ENCODE assay signal across 12 mouse cellular contexts in the genomic region with DNA sequence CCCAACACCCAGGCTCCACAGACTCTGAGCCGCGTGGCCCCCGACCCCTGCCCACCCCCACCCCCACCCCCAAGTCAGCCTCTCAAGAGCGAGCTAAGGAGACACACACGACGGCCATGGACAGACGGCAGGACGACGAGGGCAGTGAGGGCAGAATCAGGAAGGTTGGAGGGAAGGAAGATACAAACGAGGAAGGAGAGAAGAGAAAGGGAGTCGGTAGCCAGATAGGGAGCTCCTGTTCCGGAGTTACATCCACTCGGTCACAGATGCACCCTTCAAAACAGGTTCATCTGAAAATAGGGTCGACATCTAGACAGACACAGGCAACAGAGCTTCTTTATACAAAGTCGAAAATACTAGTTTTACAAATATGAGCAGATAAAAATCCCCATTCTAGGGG. TPM values are rescaled to one million over a fixed set of nuclear protein-coding genes. Genes with fewer than 3 reads are reported as not detected.
DNase-seq lines count a peak whose midpoint lies in the region; ATAC-seq and TF ChIP-seq lines count a peak whose summit lies in the region.
"Had no signal": no experiment of that assay in that cellular context is flagged by ENCODE, and none has a peak within 500 bp of the region (broad histone marks: within the 10 kb centered on the region; RNA-seq: fewer than 3 reads in every experiment).

No protein-coding gene starts in this region.

- DNase-seq in forebrain, embryonic 10.5 days (ENCODE audit: extremely low spot score, low spot score): no peak
- DNase-seq in midbrain, embryonic 11.5 days (ENCODE audit: low spot score, missing footprints): no peak
- peak; percentile 54 for DNase-seq in limb, embryonic 10.5 days (ENCODE audit: low spot score)
- no peak for DNase-seq in stomach, postnatal 0 days (ENCODE audit: low spot score)
- no peak for DNase-seq in layer of hippocampus, adult 11-12 months (ENCODE audit: low spot score)
- no peak for DNase-seq in cerebellum, postnatal 10 days
- DNase-seq: adrenal gland, adult 8-10 months; spleen, adult 18-20 months had no signal

- H3K36me3 ChIP-seq in forebrain, embryonic 10.5 days (replicated peaks): peaks cover 18% of the 10 kb centered on the region
- H3K36me3 ChIP-seq in forebrain, embryonic 16.5 days (ENCODE audit: control insufficient read depth, insufficient read depth): no peaks in the 10 kb centered on the region
- H3K36me3 ChIP-seq in midbrain, embryonic 12.5 days: peaks cover 9% of the 10 kb centered on the region
- 0 out of 2 replicates have a peak, but pooled peaks cover 3% of the 10 kb centered on the region for H3K36me3 ChIP-seq in midbrain, embryonic 11.5 days (ENCODE audit: control insufficient read depth, insufficient read depth, low read length)
- peaks cover 19% of the 10 kb centered on the region for H3K36me3 ChIP-seq in limb, embryonic 10.5 days
- 0 out of 2 replicates have a peak, but pooled peaks cover 2% of the 10 kb centered on the region for H3K36me3 ChIP-seq in stomach, postnatal 0 days (ENCODE audit: control insufficient read depth, insufficient read depth, low read length)

- no peak for ATAC-seq in forebrain, embryonic 16.5 days
- ATAC-seq in midbrain, embryonic 12.5 days (ENCODE audit: low FRiP score, low read depth): no peak
- ATAC-seq in midbrain, embryonic 11.5 days (ENCODE audit: low FRiP score): no peak
- no peak for ATAC-seq in stomach, postnatal 0 days (ENCODE audit: low FRiP score, low TSS enrichment)

- H3K9me3 ChIP-seq in forebrain, embryonic 10.5 days: no peaks in the 10 kb centered on the region
- no peaks in the 10 kb centered on the region for H3K9me3 ChIP-seq in forebrain, embryonic 16.5 days (ENCODE audit: control insufficient read depth, low read length)
- no peaks in the 10 kb centered on the region for H3K9me3 ChIP-seq in midbrain, embryonic 12.5 days
- no peaks in the 10 kb centered on the region for H3K9me3 ChIP-seq in midbrain, embryonic 11.5 days (ENCODE audit: control insufficient read depth, low read length)
- H3K9me3 ChIP-seq in limb, embryonic 10.5 days (replicated peaks): no peaks in the 10 kb centered on the region
- H3K9me3 ChIP-seq in stomach, postnatal 0 days (ENCODE audit: control insufficient read depth, low read length): no peaks in the 10 kb centered on the region

- no peak for TF ChIP-seq EP300 in stomach, postnatal 0 days (optimal IDR thresholded peaks at IDR 0.05)

- peaks cover 82% of the 10 kb centered on the region for H3K27me3 ChIP-seq in forebrain, embryonic 10.5 days (ENCODE audit: poor library complexity, severe bottlenecking)
- peaks cover 27% of the 10 kb centered on the region for H3K27me3 ChIP-seq in forebrain, embryonic 16.5 days (replicated peaks; ENCODE audit: control insufficient read depth, insufficient read depth, low read length)
- H3K27me3 ChIP-seq in midbrain, embryonic 12.5 days: peaks cover 62% of the 10 kb centered on the region
- peaks cover 52% of the 10 kb centered on the region for H3K27me3 ChIP-seq in midbrain, embryonic 11.5 days (ENCODE audit: control insufficient read depth, insufficient read depth, low read length)
- H3K27me3 ChIP-seq in limb, embryonic 10.5 days (ENCODE audit: low read depth, poor library complexity, severe bottlenecking): peaks cover 73% of the 10 kb centered on the region
- peaks cover 4% of the 10 kb centered on the region; the same call in 1 of the 2 replicates for H3K27me3 ChIP-seq in stomach, postnatal 0 days (ENCODE audit: control insufficient read depth, insufficient read depth, low read length)

- peaks cover 77% of the 10 kb centered on the region for H3K4me1 ChIP-seq in forebrain, embryonic 10.5 days
- H3K4me1 ChIP-seq in forebrain, embryonic 16.5 days (replicated peaks; ENCODE audit: control insufficient read depth, insufficient read depth, low read length): peaks cover 57% of the 10 kb centered on the region
- peaks cover 63% of the 10 kb centered on the region for H3K4me1 ChIP-seq in midbrain, embryonic 12.5 days
- peaks cover 62% of the 10 kb centered on the region for H3K4me1 ChIP-seq in midbrain, embryonic 11.5 days (ENCODE audit: control insufficient read depth, insufficient read depth, low read length)
- peaks cover 77% of the 10 kb centered on the region for H3K4me1 ChIP-seq in limb, embryonic 10.5 days
- H3K4me1 ChIP-seq in stomach, postnatal 0 days (replicated peaks; ENCODE audit: control insufficient read depth, insufficient read depth): peaks cover 3% of the 10 kb centered on the region

- H3K27ac ChIP-seq in forebrain, embryonic 10.5 days: no peak overlapping the region
- no peak overlapping the region for H3K27ac ChIP-seq in forebrain, embryonic 16.5 days (ENCODE audit: low read length)
- no peak overlapping the region for H3K27ac ChIP-seq in midbrain, embryonic 12.5 days (replicated peaks)
- H3K27ac ChIP-seq in midbrain, embryonic 11.5 days (ENCODE audit: low read depth, low read length): no peak overlapping the region
- no peak overlapping the region for H3K27ac ChIP-seq in limb, embryonic 10.5 days
- H3K27ac ChIP-seq in stomach, postnatal 0 days (replicated peaks): no peak overlapping the region

- H3K9ac ChIP-seq in forebrain, embryonic 16.5 days (replicated peaks; ENCODE audit: low read depth, low read length): no peak overlapping the region
- no peak overlapping the region for H3K9ac ChIP-seq in midbrain, embryonic 12.5 days (replicated peaks)
- H3K9ac ChIP-seq in midbrain, embryonic 11.5 days (ENCODE audit: low read length): no peak overlapping the region
- H3K9ac ChIP-seq in stomach, postnatal 0 days (ENCODE audit: low read length): no peak overlapping the region

- H3K4me3 ChIP-seq in forebrain, embryonic 10.5 days: peak overlapping the region; percentile 70
- H3K4me3 ChIP-seq in forebrain, embryonic 16.5 days (replicated peaks; ENCODE audit: low read length): no peak overlapping the region
- peak overlapping the region; percentile 18; the same call in 1 of the 2 replicates for H3K4me3 ChIP-seq in midbrain, embryonic 12.5 days
- H3K4me3 ChIP-seq in midbrain, embryonic 11.5 days (ENCODE audit: low read depth, low read length): no peak overlapping the region; the same call in 1 of the 2 replicates
- H3K4me3 ChIP-seq in limb, embryonic 10.5 days: peak overlapping the region; percentile 73
- no peak overlapping the region for H3K4me3 ChIP-seq in stomach, postnatal 0 days (ENCODE audit: low read depth, low read length)

- no peak for TF ChIP-seq CTCF in stomach, postnatal 0 days (IDR thresholded peaks at IDR 0.05; ENCODE audit: low read depth)

- WGBS in forebrain, embryonic 10.5 days: under 1% methylated on average over 15 of the region's 15 CpGs
- 9% methylated on average over 15 of the region's 15 CpGs for WGBS in forebrain, embryonic 16.5 days
- WGBS in midbrain, embryonic 12.5 days: 1% methylated on average over 15 of the region's 15 CpGs
- WGBS in midbrain, embryonic 11.5 days: 0% methylated on average over 15 of the region's 15 CpGs
- under 1% methylated on average over 15 of the region's 15 CpGs for WGBS in limb, embryonic 10.5 days
- WGBS in stomach, postnatal 0 days: 24% methylated on average over 15 of the region's 15 CpGs

- no peak overlapping the region for H3K4me2 ChIP-seq in forebrain, embryonic 16.5 days (ENCODE audit: low read length)
- peak overlapping the region; percentile 28; the same call in 1 of the 2 replicates for H3K4me2 ChIP-seq in midbrain, embryonic 12.5 days (replicated peaks)
- no peak overlapping the region for H3K4me2 ChIP-seq in midbrain, embryonic 11.5 days
- H3K4me2 ChIP-seq in stomach, postnatal 0 days (replicated peaks; ENCODE audit: low read depth): no peak overlapping the region

RNA-seq across cellular contexts. Expression of gene Cbx8, which starts 4.3 kb away (rescaled TPM):
- polyA plus RNA-seq in forebrain, embryonic 10.5 days (2016; fragmentation: Nextera tagmentation; extraction: Ambion mirVana): 9.5 and 11.3 TPM in 2 replicates
- 12.3 and 13.4 TPM in 2 replicates for polyA plus RNA-seq in forebrain, embryonic 16.5 days (2015; fragmentation: Nextera tagmentation; extraction: Ambion mirVana)
- polyA plus RNA-seq in midbrain, embryonic 12.5 days (2016; fragmentation: Nextera tagmentation; extraction: Ambion mirVana): 12.1 and 15.1 TPM in 2 replicates
- 11.3 and 11.9 TPM in 2 replicates for polyA plus RNA-seq in midbrain, embryonic 11.5 days (2014; fragmentation: Nextera tagmentation; extraction: Ambion mirVana)
- 12.2 and 15.1 TPM in 2 replicates for polyA plus RNA-seq in limb, embryonic 10.5 days (2016; fragmentation: Nextera tagmentation; extraction: Ambion mirVana)
- 4.6 and 5.1 TPM in 2 replicates for polyA plus RNA-seq in stomach, postnatal 0 days (2015; fragmentation: Nextera tagmentation; extraction: Ambion mirVana)

RNA-seq across cellular contexts. Expression of gene Cbx2, which starts 13.7 kb away (rescaled TPM):
- polyA plus RNA-seq in forebrain, embryonic 10.5 days (2016; fragmentation: Nextera tagmentation; extraction: Ambion mirVana): 115 and 127 TPM in 2 replicates
- polyA plus RNA-seq in forebrain, embryonic 16.5 days (2015; fragmentation: Nextera tagmentation; extraction: Ambion mirVana): 24.9 and 26.7 TPM in 2 replicates
- 81.0 and 86.0 TPM in 2 replicates for polyA plus RNA-seq in midbrain, embryonic 12.5 days (2016; fragmentation: Nextera tagmentation; extraction: Ambion mirVana)
- polyA plus RNA-seq in midbrain, embryonic 11.5 days (2014; fragmentation: Nextera tagmentation; extraction: Ambion mirVana): 66.7 and 70.5 TPM in 2 replicates
- polyA plus RNA-seq in limb, embryonic 10.5 days (2016; fragmentation: Nextera tagmentation; extraction: Ambion mirVana): 151 and 170 TPM in 2 replicates
- 5.1 and 5.3 TPM in 2 replicates for polyA plus RNA-seq in stomach, postnatal 0 days (2015; fragmentation: Nextera tagmentation; extraction: Ambion mirVana)

RNA-seq across cellular contexts. Expression of gene Enpp7, which starts 48.5 kb away (rescaled TPM):
- not detected in 2 replicates for polyA plus RNA-seq in forebrain, embryonic 10.5 days (2016; fragmentation: Nextera tagmentation; extraction: Ambion mirVana)
- polyA plus RNA-seq in forebrain, embryonic 16.5 days (2015; fragmentation: Nextera tagmentation; extraction: Ambion mirVana): not detected in 2 replicates
- not detected in 2 replicates for polyA plus RNA-seq in midbrain, embryonic 12.5 days (2016; fragmentation: Nextera tagmentation; extraction: Ambion mirVana)
- polyA plus RNA-seq in midbrain, embryonic 11.5 days (2014; fragmentation: Nextera tagmentation; extraction: Ambion mirVana): not detected in 2 replicates
- polyA plus RNA-seq in limb, embryonic 10.5 days (2016; fragmentation: Nextera tagmentation; extraction: Ambion mirVana): not detected in 2 replicates
- not detected in 2 replicates for polyA plus RNA-seq in stomach, postnatal 0 days (2015; fragmentation: Nextera tagmentation; extraction: Ambion mirVana)
- polyA plus RNA-seq: limb, embryonic 11.5 days; thymus, postnatal 0 days had no signal

RNA-seq across cellular contexts. Expression of gene Cbx4, which starts 49.6 kb away (rescaled TPM):
- 3.3 and 4.6 TPM in 2 replicates for polyA plus RNA-seq in forebrain, embryonic 10.5 days (2016; fragmentation: Nextera tagmentation; extraction: Ambion mirVana)
- polyA plus RNA-seq in forebrain, embryonic 16.5 days (2015; fragmentation: Nextera tagmentation; extraction: Ambion mirVana): 18.1 and 18.5 TPM in 2 replicates
- 12.4 and 15.2 TPM in 2 replicates for polyA plus RNA-seq in midbrain, embryonic 12.5 days (2016; fragmentation: Nextera tagmentation; extraction: Ambion mirVana)
- 6.3 and 7.0 TPM in 2 replicates for polyA plus RNA-seq in midbrain, embryonic 11.5 days (2014; fragmentation: Nextera tagmentation; extraction: Ambion mirVana)
- polyA plus RNA-seq in limb, embryonic 10.5 days (2016; fragmentation: Nextera tagmentation; extraction: Ambion mirVana): 4.3 and 7.1 TPM in 2 replicates
- polyA plus RNA-seq in stomach, postnatal 0 days (2015; fragmentation: Nextera tagmentation; extraction: Ambion mirVana): 9.6 and 11.2 TPM in 2 replicates

Comparison
In these comparisons a context has a peak if more than half of its experiments do, and no peak if none do; other contexts are left out.
1. H3K4me3 ChIP-seq: peak in forebrain, embryonic 10.5 days (single experiment), midbrain, embryonic 12.5 days (single experiment) and limb, embryonic 10.5 days (single experiment); none in forebrain, embryonic 16.5 days (single experiment), midbrain, embryonic 11.5 days (single experiment) and stomach, postnatal 0 days (single experiment).